Mouse (Mus musculus) liver, embryonic 11.5 days (tissue): ENCODE data around the gene Lmo1. TPM values are rescaled to one million over a fixed set of nuclear protein-coding genes. Genes with fewer than 3 reads are reported as not detected.
"Not testable (repeated sequence)": the region's sequence is repeated elsewhere in the genome, so short reads cannot be mapped to it uniquely, and the experiment has no call there.

Experiments
- ATAC-seq: fragments of 200-750 bp; cut with Nextera tagmentation; replicated peaks from 2 replicates; pipeline ENCODE4 v1.8.0; 2017; ENCODE audit warnings: moderate number of reproducible peaks, mild to moderate bottlenecking, moderate TSS enrichment, moderate library complexity; ENCODE audit not compliant: low FRiP score
- DNase-seq: peaks from one replicate; pipeline ENCODE4 v3.0.0-alpha.2; 2017; ENCODE audit warnings: low spot score
- H3K27ac ChIP-seq: fragments of 300-500 bp; sonication (generic); 2 replicates; pipeline ENCODE4 v1.5.1; 2014; ENCODE audit warnings: mild to moderate bottlenecking, low read depth, low read length, control low read depth
- H3K27me3 ChIP-seq: fragments of 300-500 bp; sonication (generic); replicated peaks from 2 replicates; pipeline ENCODE4 v1.6.1; 2014; ENCODE audit warnings: low read length, mixed read lengths; ENCODE audit not compliant: control insufficient read depth, insufficient read depth
- H3K36me3 ChIP-seq: fragments of 300-500 bp; sonication (generic); 2 replicates; pipeline ENCODE4 v1.6.1; 2014; ENCODE audit warnings: mild to moderate bottlenecking, low read length, moderate library complexity, mixed read lengths; ENCODE audit not compliant: control insufficient read depth, insufficient read depth
- H3K4me1 ChIP-seq: fragments of 300-500 bp; sonication (generic); replicated peaks from 2 replicates; pipeline ENCODE4 v1.6.1; 2014; ENCODE audit warnings: low read length, mixed read lengths; ENCODE audit not compliant: control insufficient read depth, insufficient read depth
- H3K4me2 ChIP-seq: fragments of 300-500 bp; sonication (generic); 2 replicates; pipeline ENCODE4 v1.6.1; 2014; ENCODE audit warnings: mild to moderate bottlenecking, control low read depth, moderate library complexity
- H3K4me3 ChIP-seq: fragments of 300-500 bp; sonication (generic); 2 replicates; pipeline ENCODE4 v1.5.1; 2014; ENCODE audit warnings: low read depth, low read length, control low read depth
- H3K9ac ChIP-seq: fragments of 300-500 bp; sonication (generic); 2 replicates; pipeline ENCODE4 v1.6.1; 2014; ENCODE audit warnings: low read depth, low read length, control low read depth
- H3K9me3 ChIP-seq: fragments of 300-500 bp; sonication (generic); 2 replicates; pipeline ENCODE4 v1.6.1; 2016; ENCODE audit warnings: low read length, inconsistent platforms, mixed read lengths; ENCODE audit not compliant: control insufficient read depth
- WGBS: fragments of 180-500 bp; shearing (Covaris S2); extraction: QIAGEN DNeasy Blood & Tissue Kit; methylation state at CpG from one replicate; pipeline ENCODE4 v1.1.7; 2014; 5-methylcytosine and 5-hydroxymethylcytosine counted together
- polyA plus RNA-seq: library from polyadenylated mRNA; unstranded; fragments of >200 nt; fragmentation: Nextera tagmentation; extraction: Ambion mirVana; gene quantifications from 2 replicates; pipeline ENCODE4 v1.2.1, GENCODE M21; 2014

Lmo1 gene
- polyA plus RNA-seq, 1 experiment from 2014 or later, result 5.3 TPM

DNA sequence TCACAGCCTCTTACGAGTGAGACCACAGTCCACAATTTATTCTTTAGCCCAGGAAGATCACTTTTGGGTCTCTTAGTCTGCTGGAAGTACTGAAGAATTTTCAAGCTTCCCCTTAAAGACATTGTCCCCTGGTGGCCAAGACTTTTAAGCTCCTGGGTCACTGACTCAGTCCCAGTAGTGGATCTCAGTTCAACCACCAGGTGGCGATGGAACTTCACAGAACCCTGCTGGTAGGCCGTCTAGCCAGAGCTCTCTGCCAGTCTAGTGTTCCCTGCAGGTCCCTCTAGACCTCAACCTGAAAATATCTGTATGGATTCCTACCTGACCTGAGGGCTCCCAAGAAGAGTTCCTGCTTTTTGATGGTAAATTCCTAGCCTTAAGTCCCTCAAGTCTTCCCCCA, 35.6 kb downstream of the Lmo1 start:
- DNase-seq, result peak; percentile 73
- Histone ChIP-seq H3K27me3 (no peaks in the 10 kb centered on the region), H3K4me2 (no peak overlapping the region), H3K9me3 (no peaks in the 10 kb centered on the region), H3K4me1 (no peaks in the 10 kb centered on the region), H3K4me3 (no peak overlapping the region), H3K27ac (no peak overlapping the region), H3K9ac (no peak overlapping the region), H3K36me3 (no peaks in the 10 kb centered on the region)
- 7% methylated on average over 3 of the region's 3 CpGs for WGBS
- ATAC-seq, result peak; percentile 80

DNA sequence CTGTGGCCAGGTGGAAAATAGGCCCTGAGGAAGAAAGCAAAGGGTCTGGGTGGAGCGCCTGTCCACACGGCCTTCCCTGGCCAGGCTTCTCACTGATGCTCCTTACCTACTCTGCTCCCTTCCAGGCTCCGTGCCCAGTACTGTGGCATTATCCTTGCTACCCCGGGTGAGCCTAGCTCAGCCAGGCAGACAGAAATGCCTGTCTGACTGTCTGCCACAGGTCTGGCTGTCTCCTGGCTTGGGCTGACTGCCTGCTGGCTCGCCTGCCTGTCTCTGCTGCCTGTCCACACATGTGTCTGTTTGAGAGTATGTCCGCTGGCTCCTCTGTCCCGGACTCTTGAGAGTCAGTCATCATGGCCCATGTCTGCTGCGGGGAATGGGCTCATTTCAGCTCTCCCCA, 37.6 kb downstream of the Lmo1 start:
- no peak for ATAC-seq
- DNase-seq, result no peak
- no peak overlapping the region for H3K4me3 ChIP-seq
- H3K9me3 ChIP-seq, result no peaks in the 10 kb centered on the region
- H3K27me3 ChIP-seq, result no peaks in the 10 kb centered on the region
- H3K9ac ChIP-seq, result no peak overlapping the region
- no peaks in the 10 kb centered on the region for H3K4me1 ChIP-seq
- H3K4me2 ChIP-seq, result no peak overlapping the region
- WGBS, result 90% methylated on average over 8 of the region's 8 CpGs
- H3K27ac ChIP-seq, result no peak overlapping the region
- no peaks in the 10 kb centered on the region for H3K36me3 ChIP-seq

DNA sequence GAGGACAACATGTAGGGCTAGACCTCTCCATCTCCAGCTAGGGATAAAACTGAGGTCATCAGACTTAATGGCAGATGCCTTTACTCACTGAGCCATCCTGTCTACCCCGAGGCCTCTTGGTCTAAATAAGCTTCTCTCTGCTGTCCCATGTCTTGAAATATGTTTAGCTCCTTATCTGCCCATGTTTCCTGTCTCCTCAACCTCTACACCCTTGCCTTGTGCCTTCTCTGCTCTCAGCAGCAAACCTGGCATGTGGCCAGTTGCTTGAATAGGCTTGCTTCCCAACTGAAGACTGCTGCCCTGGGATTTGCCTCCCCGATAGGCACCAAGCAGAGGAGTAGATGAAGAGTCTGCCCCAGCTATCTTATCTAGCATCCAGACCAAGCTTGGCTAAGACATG, 43.4 kb downstream of the Lmo1 start:
- H3K9ac ChIP-seq, result no peak overlapping the region
- WGBS, result 64% methylated on average over 2 of the region's 2 CpGs
- no peaks in the 10 kb centered on the region for H3K27me3 ChIP-seq
- no peak overlapping the region for H3K4me2 ChIP-seq
- no peak for DNase-seq
- H3K9me3 ChIP-seq, result no peaks in the 10 kb centered on the region
- no peak; the same call in 1 of the 2 replicates for ATAC-seq
- H3K4me1 ChIP-seq, result no peaks in the 10 kb centered on the region; the same call in 1 of the 2 replicates
- no peaks in the 10 kb centered on the region for H3K36me3 ChIP-seq
- no peak overlapping the region for H3K4me3 ChIP-seq
- no peak overlapping the region for H3K27ac ChIP-seq

DNA sequence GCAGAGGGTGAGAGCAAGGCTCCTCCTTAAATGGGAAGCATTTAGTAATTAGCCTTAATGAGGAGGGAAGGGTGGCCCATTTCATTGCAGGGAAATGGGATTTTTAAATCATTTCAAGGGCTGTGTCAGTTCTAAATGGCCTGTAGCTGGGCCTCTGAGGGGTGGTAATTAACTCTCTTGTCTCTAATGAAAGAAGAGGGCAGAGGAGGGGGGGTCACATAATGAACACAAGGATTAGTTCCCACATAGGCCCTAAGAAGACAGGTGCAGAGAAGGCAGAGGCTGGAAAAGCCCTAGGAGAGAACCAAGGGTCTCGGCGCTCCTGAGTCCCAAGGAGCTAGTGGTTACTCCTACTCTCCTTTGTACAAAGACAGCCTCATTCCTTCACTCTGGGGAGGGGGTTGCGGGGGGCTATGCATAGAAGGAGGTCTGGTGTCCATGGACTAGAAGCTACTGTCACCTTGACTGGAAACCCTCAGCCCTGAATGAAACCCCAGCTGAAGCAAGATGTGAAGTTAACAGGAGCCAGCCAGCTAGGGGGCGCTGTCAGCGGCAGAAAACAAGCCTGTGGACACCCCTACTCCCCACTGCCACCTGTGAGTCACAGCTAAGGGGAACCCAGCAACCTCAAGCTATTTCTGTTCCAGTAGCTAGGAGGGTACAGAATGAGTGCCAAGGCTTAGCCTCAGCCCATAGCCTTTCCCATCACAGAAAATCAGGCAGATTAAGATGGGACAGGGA, 44.9 kb downstream of the Lmo1 start:
- WGBS, result 64% methylated on average over 5 of the region's 5 CpGs
- H3K9me3 ChIP-seq, result no peaks in the 10 kb centered on the region

DNA sequence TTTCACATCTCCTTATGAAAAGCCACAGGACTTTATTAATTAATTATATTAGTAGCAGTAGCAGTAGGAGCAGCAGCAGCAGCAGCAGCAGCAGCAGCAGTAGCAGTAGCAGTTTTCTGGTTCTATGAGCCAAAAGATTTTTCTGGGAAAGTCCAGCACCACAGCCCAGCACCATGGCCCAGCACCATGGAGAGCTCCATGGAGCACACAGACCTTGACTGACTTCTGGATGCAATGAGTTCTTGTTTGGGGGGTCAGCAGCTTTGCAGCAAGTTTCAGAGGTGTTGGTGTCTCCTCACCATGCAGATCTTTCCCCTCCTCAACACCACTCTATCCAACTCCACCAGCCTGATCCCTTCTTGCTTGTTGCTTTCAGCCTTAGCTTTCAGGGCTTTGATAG, 45.6 kb downstream of the Lmo1 start:
- no peak for ATAC-seq
- DNase-seq, result no peak

More for the DNA sequence above, 44.9 kb downstream of the Lmo1 start:
- Histone ChIP-seq H3K27ac (no peak overlapping the region), H3K4me3 (no peak overlapping the region), H3K4me2 (no peak overlapping the region), H3K36me3 (no peaks in the 10 kb centered on the region), H3K9ac (no peak overlapping the region), H3K27me3 (no peaks in the 10 kb centered on the region), H3K4me1 (no peaks in the 10 kb centered on the region; the same call in 1 of the 2 replicates)
- ATAC-seq, result no peak
- no peak for DNase-seq

DNA sequence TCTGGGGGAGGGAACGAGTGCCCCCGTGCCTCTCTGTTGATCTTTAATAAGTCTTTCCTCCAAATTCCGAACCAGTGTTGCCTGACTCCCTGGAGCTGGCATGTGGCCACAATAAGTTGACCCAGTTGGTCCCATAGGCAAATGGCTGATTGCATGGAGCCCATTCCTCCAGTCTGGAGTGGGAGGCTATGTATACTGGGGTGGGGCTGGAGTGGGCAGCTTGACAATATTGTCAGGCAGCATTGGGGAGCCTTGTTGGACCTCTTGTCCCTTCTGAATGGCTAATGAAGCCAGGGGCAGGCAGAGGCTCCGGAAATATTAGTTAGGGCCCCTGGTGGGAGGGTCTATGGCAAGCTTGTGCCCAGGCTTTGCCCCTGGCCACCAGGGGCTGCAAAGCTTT, 59.1 kb downstream of the Lmo1 start:
- Histone ChIP-seq H3K9me3 (no peaks in the 10 kb centered on the region), H3K27ac (peak overlapping the region; percentile 79), H3K36me3 (no peaks in the 10 kb centered on the region), H3K4me3 (no peak overlapping the region), H3K9ac (peak overlapping the region; percentile 44), H3K27me3 (no peaks in the 10 kb centered on the region), H3K4me2 (peak overlapping the region; percentile 20; the same call in 1 of the 2 replicates), H3K4me1 (peaks cover 45% of the 10 kb centered on the region)
- WGBS, result 51% methylated on average over 4 of the region's 4 CpGs
- no peak for ATAC-seq
- peak; percentile 32 for DNase-seq

More for the DNA sequence above, 45.6 kb downstream of the Lmo1 start:
- no peaks in the 10 kb centered on the region for H3K9me3 ChIP-seq
- H3K4me3 ChIP-seq, result no peak overlapping the region
- H3K36me3 ChIP-seq, result no peaks in the 10 kb centered on the region
- H3K27me3 ChIP-seq, result no peaks in the 10 kb centered on the region
- no peak overlapping the region for H3K9ac ChIP-seq
- no peaks in the 10 kb centered on the region; the same call in 1 of the 2 replicates for H3K4me1 ChIP-seq
- no peak overlapping the region for H3K4me2 ChIP-seq
- no peak overlapping the region for H3K27ac ChIP-seq

DNA sequence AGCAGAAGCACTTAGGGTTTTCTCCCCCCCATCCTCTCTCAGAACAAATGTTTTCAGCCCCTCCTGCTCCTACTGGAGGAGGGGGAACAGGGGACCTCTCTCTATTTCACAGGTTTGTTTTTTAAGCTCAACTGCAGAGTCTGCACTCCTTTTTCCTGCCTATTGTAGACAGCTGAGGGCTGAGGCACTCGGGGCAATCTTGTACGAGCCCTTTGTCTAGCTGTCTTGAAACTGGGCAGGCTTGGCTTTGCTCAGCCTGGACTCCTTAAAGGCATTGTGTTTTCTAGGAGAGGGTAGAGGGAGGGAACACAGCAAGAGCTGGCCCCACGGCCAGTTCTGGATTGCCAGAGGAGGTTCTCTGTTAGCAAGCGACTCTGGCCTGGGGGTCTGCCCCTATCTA, 59.5 kb downstream of the Lmo1 start:
- H3K4me3 ChIP-seq, H3K36me3 ChIP-seq, DNase-seq, H3K27me3 ChIP-seq, H3K9me3 ChIP-seq: not testable (repeated sequence)
- Histone ChIP-seq H3K4me2 (peak overlapping the region; percentile 20; the same call in 1 of the 2 replicates), H3K9ac (peak overlapping the region; percentile 44), H3K4me1 (peaks cover 45% of the 10 kb centered on the region), H3K27ac (peak overlapping the region; percentile 79)
- ATAC-seq, result 0 out of 2 replicates have a peak, but pooled peaks have one; percentile 13
- WGBS, result 0% methylated on average over 1 of the region's 4 CpGs

DNA sequence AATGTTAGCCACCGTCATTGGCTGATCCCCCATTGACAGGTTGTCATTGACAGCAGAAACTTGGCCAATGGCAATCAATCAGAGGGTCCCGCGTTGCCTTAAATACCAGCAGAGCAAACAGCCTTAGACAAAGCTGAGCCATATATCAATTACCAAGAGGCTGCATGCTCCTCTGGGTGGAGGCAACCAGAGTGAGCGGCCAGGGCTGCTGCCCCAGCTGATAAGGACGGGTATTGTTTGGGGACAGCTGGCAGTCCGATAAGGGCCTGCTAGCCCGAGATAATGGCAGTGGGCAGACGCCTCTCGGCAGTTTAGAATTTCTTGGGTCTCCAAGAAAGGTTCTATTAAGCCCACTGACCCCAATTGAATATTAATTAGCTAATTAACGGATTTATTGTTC, 60.1 kb downstream of the Lmo1 start:
- WGBS, result 9% methylated on average over 10 of the region's 10 CpGs
- Histone ChIP-seq H3K4me1 (peaks cover 46% of the 10 kb centered on the region), H3K27me3 (no peaks in the 10 kb centered on the region), H3K9ac (peak overlapping the region; percentile 10), H3K27ac (peak overlapping the region; percentile 91), H3K9me3 (no peaks in the 10 kb centered on the region), H3K36me3 (no peaks in the 10 kb centered on the region), H3K4me2 (peak overlapping the region; percentile 29), H3K4me3 (no peak overlapping the region)
- ATAC-seq, result peak; percentile 93
- DNase-seq, result peak; percentile 77

DNA sequence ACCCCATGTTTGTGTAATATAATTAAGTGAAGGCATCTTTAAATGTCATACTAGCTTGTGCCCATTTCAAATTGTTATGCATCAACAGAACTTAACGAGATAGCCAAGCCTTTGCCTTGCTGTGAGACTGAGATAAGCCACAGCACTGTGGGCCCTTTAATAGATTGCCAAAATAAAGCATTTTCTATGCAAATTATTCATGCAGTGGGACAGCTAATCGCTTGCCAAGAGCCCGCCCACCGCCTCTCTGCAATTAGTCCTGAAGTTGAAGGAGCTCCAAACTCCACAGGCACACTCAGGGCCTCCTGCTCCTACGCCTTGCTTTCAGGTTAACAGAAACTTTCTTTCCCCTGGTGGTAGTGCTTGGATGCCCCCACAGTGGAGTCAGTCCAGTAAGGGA, 64.0 kb downstream of the Lmo1 start:
- H3K4me3 ChIP-seq, result 0 out of 2 replicates have a peak overlapping the region, but pooled peaks have one; percentile 14
- H3K27me3 ChIP-seq, result no peaks in the 10 kb centered on the region
- no peaks in the 10 kb centered on the region for H3K9me3 ChIP-seq
- peak overlapping the region; percentile 55 for H3K4me2 ChIP-seq
- H3K27ac ChIP-seq, result peak overlapping the region; percentile 91
- DNase-seq, result peak; percentile 39
- H3K4me1 ChIP-seq, result peaks cover 44% of the 10 kb centered on the region
- ATAC-seq, result peak; percentile 87
- peak overlapping the region; percentile 59 for H3K9ac ChIP-seq
- 47% methylated on average over 5 of the region's 5 CpGs for WGBS
- H3K36me3 ChIP-seq, result no peaks in the 10 kb centered on the region
